In genomic region chr11:57802511-57802870, GRCm38 (mm10) we compare ENCODE assay signal across 8 mouse cellular contexts. TPM values are rescaled to one million over a fixed set of nuclear protein-coding genes. Genes with fewer than 3 reads are reported as not detected.
DNase-seq lines count a peak whose midpoint lies in the region; ATAC-seq and TF ChIP-seq lines count a peak whose summit lies in the region.

No protein-coding gene starts in this region.

- H3K27me3 ChIP-seq in CH12.LX (replicated peaks) = peaks cover 13% of the 10 kb centered on the region
- H3K27me3 ChIP-seq in hindbrain, embryonic 10.5 days (ENCODE audit: insufficient read depth, poor library complexity, severe bottlenecking) = no peaks in the 10 kb centered on the region
- H3K27me3 ChIP-seq in liver, embryonic 14.5 days (ENCODE audit: control insufficient read depth, insufficient read depth, low read length) = peaks cover 17% of the 10 kb centered on the region
- H3K27me3 ChIP-seq in stomach, postnatal 0 days (ENCODE audit: control insufficient read depth, insufficient read depth, low read length) = no peaks in the 10 kb centered on the region

- ATAC-seq in liver, embryonic 14.5 days (ENCODE audit: insufficient read depth) = no peak
- ATAC-seq in stomach, postnatal 0 days (ENCODE audit: low FRiP score, low TSS enrichment) = no peak

- H3K4me1 ChIP-seq in CH12.LX (ENCODE audit: control insufficient read depth in 1 of 2, insufficient read depth in 2 of 2) = peaks cover 7 to 24% of the 10 kb centered on the region in 2 experiments; a peak in 3 of 4 replicates
- H3K4me1 ChIP-seq in hindbrain, embryonic 10.5 days (replicated peaks) = peaks cover 45% of the 10 kb centered on the region
- peaks cover 11 to 14% of the 10 kb centered on the region in 2 experiments; a peak in 3 of 4 replicates for H3K4me1 ChIP-seq in liver, embryonic 14.5 days (replicated peaks; ENCODE audit: control insufficient read depth in 2 of 2, insufficient read depth in 2 of 2, low read length in 1 of 2)
- H3K4me1 ChIP-seq in stomach, postnatal 0 days (replicated peaks; ENCODE audit: control insufficient read depth, insufficient read depth) = 0 out of 2 replicates have a peak, but pooled peaks cover 3% of the 10 kb centered on the region

- in situ Hi-C loops in CH12.LX (cut with MboI; ENCODE audit: low pct_ligation_motif_present, low pct_unique_long_range_greater_than_20kb, low sequenced_read_pairs) = loop anchor here (5.0 to 10.0 kb wide), 2 partner anchors 135 to 282 kb away; no protein-coding TSS in a partner anchor

- dilution Hi-C loops in CH12.LX (cut with MboI; ENCODE audit: extremely low pct_ligation_motif_present, extremely low pct_unique_long_range_greater_than_20kb, low sequenced_read_pairs) = no loop called here

- TF ChIP-seq POLR2A in CH12.LX (IDR thresholded peaks at IDR 0.05; ENCODE audit: low read depth, low read length) = no peak

- H3K4me3 ChIP-seq in CH12.LX (replicated peaks in 1 of 3; ENCODE audit: low read depth in 2 of 3, low read length in 2 of 3, poor library complexity in 1 of 3) = peak overlapping the region; percentile 66 to 74 (median 69)
- H3K4me3 ChIP-seq in hindbrain, embryonic 10.5 days = peak overlapping the region; percentile 78
- peak overlapping the region; percentile 60 to 72 for H3K4me3 ChIP-seq in liver, embryonic 14.5 days (ENCODE audit: insufficient read depth in 1 of 2, low read depth in 2 of 2, low read length in 2 of 2)
- peak overlapping the region; percentile 87 for H3K4me3 ChIP-seq in stomach, postnatal 0 days (ENCODE audit: low read depth, low read length)

- H3K79me2 ChIP-seq in CH12.LX (replicated peaks; ENCODE audit: control insufficient read depth, extremely low read depth, insufficient read depth, poor library complexity, severe bottlenecking) = no peaks in the 10 kb centered on the region

- peak overlapping the region; percentile 70; the same call in 1 of the 2 replicates for H3K9ac ChIP-seq in CH12.LX (ENCODE audit: insufficient read depth, low read depth)
- peak overlapping the region; percentile 66 for H3K9ac ChIP-seq in liver, embryonic 14.5 days (replicated peaks)
- H3K9ac ChIP-seq in stomach, postnatal 0 days (ENCODE audit: low read length) = peak overlapping the region; percentile 89

- no peak overlapping the region for H3K27ac ChIP-seq in CH12.LX (ENCODE audit: insufficient read depth, low read depth)
- H3K27ac ChIP-seq in hindbrain, embryonic 10.5 days = peak overlapping the region; percentile 93
- no peak overlapping the region for H3K27ac ChIP-seq in liver, embryonic 14.5 days
- peak overlapping the region; percentile 84; the same call in 1 of the 2 replicates for H3K27ac ChIP-seq in stomach, postnatal 0 days (replicated peaks)

- TF ChIP-seq CTCF in CH12.LX (conservative IDR thresholded peaks at IDR 0.05 in 1 of 2, IDR thresholded peaks at IDR 0.05 in 1 of 2; ENCODE audit: low read depth in 2 of 2, low read length in 2 of 2) = no peak
- TF ChIP-seq CTCF in liver, embryonic 14.5 days (IDR thresholded peaks at IDR 0.05; ENCODE audit: low read depth) = no peak
- TF ChIP-seq CTCF in stomach, postnatal 0 days (IDR thresholded peaks at IDR 0.05; ENCODE audit: low read depth) = no peak

- no peak for TF ChIP-seq RAD21 in CH12.LX (IDR thresholded peaks at IDR 0.05; ENCODE audit: low read depth, low read length)

- WGBS in hindbrain, embryonic 10.5 days = under 1% methylated on average over 18 of the region's 18 CpGs
- 1% methylated on average over 18 of the region's 18 CpGs for WGBS in liver, embryonic 14.5 days (ENCODE audit: insufficient replicate concordance)
- under 1% methylated on average over 18 of the region's 18 CpGs for WGBS in stomach, postnatal 0 days

- peaks cover 7 to 20% of the 10 kb centered on the region in 2 experiments for H3K36me3 ChIP-seq in CH12.LX (replicated peaks in 1 of 2; ENCODE audit: control insufficient read depth in 1 of 2, insufficient read depth in 1 of 2, low read length in 1 of 2)
- H3K36me3 ChIP-seq in hindbrain, embryonic 10.5 days = peaks cover 17% of the 10 kb centered on the region
- no peaks in the 10 kb centered on the region for H3K36me3 ChIP-seq in liver, embryonic 14.5 days (replicated peaks; ENCODE audit: control insufficient read depth, insufficient read depth, low read depth)
- no peaks in the 10 kb centered on the region for H3K36me3 ChIP-seq in stomach, postnatal 0 days (ENCODE audit: control insufficient read depth, insufficient read depth, low read length)

- H3K9me3 ChIP-seq in CH12.LX (replicated peaks; ENCODE audit: low read length) = no peaks in the 10 kb centered on the region
- H3K9me3 ChIP-seq in hindbrain, embryonic 10.5 days = no peaks in the 10 kb centered on the region
- H3K9me3 ChIP-seq in liver, embryonic 14.5 days (ENCODE audit: control insufficient read depth, low read length) = no peaks in the 10 kb centered on the region
- H3K9me3 ChIP-seq in stomach, postnatal 0 days (ENCODE audit: control insufficient read depth, low read length) = no peaks in the 10 kb centered on the region

- peak; percentile 94 for DNase-seq in heart, adult 11 months
- DNase-seq in heart, postnatal 4 days = no peak
- no peak for DNase-seq in CH12.LX (ENCODE audit: extremely low read depth)
- peak; percentile 32 for DNase-seq in cerebellum, adult 9-10 months
- no peak for DNase-seq in hindbrain, embryonic 10.5 days (ENCODE audit: low spot score)
- no peak for DNase-seq in liver, embryonic 14.5 days (ENCODE audit: low read depth in 3 of 3, low spot score in 3 of 3)
- no peak for DNase-seq in stomach, postnatal 0 days (ENCODE audit: low spot score)
- DNase-seq in gastrocnemius, postnatal 4 days (ENCODE audit: low spot score in 2 of 2) = no peak

- peak overlapping the region; percentile 83 for H3K4me2 ChIP-seq in CH12.LX (ENCODE audit: insufficient read depth, low read depth, poor library complexity, severe bottlenecking)
- peak overlapping the region; percentile 96 for H3K4me2 ChIP-seq in liver, embryonic 14.5 days (ENCODE audit: low read depth)
- H3K4me2 ChIP-seq in stomach, postnatal 0 days (replicated peaks; ENCODE audit: low read depth) = peak overlapping the region; percentile 93

- TF ChIP-seq EP300 in CH12.LX (IDR thresholded peaks at IDR 0.05; ENCODE audit: low read length) = no peak
- TF ChIP-seq EP300 in liver, embryonic 14.5 days (IDR thresholded peaks at IDR 0.05; ENCODE audit: low read depth) = no peak
- no peak for TF ChIP-seq EP300 in stomach, postnatal 0 days (optimal IDR thresholded peaks at IDR 0.05)

TF ChIP-seq in CH12.LX, 34 proteins besides CTCF, POLR2A, EP300 and RAD21:
- TF ChIP-seq ZKSCAN1 (IDR thresholded peaks at IDR 0.05; ENCODE audit: borderline replicate concordance, low read depth, low read length) (no peak), HCFC1 (IDR thresholded peaks at IDR 0.05; ENCODE audit: low read depth, low read length) (no peak), KAT2A (IDR thresholded peaks at IDR 0.05; ENCODE audit: insufficient replicate concordance, low read length) (no peak), MAX (IDR thresholded peaks at IDR 0.05; ENCODE audit: low read length) (no peak), MAZ (IDR thresholded peaks at IDR 0.05; ENCODE audit: low read depth, low read length) (no peak), MEF2A (IDR thresholded peaks at IDR 0.05; ENCODE audit: borderline replicate concordance, low read depth, low read length) (no peak), SIN3A (IDR thresholded peaks at IDR 0.05; ENCODE audit: low read length) (no peak), POLR2AphosphoS2 (IDR thresholded peaks at IDR 0.05; ENCODE audit: low read depth, low read length) (no peak), TCF12 (IDR thresholded peaks at IDR 0.05; ENCODE audit: low read depth, low read length) (no peak), JUN (IDR thresholded peaks at IDR 0.05; ENCODE audit: insufficient read depth, low read depth, low read length) (no peak)

RNA-seq across cellular contexts. Expression of gene Sap30l, which starts 1.1 kb away (rescaled TPM):
- 10 to 100 TPM; 31.9 to 36.7 TPM for total RNA-seq in heart, postnatal 4 days (2021)
- 23.1 and 28.0 TPM in 2 replicates for total RNA-seq in CH12.LX (2012; rRNA removed)
- 16.8 and 17.1 TPM in 2 replicates for total RNA-seq in CH12.LX (2014; rRNA removed)
- polyA plus RNA-seq in CH12.LX (2012; ENCODE audit: insufficient read length, low read depth) = 20.8 and 23.0 TPM in 2 replicates
- polyA plus RNA-seq in hindbrain, embryonic 10.5 days (2016; fragmentation: Nextera tagmentation; extraction: Ambion mirVana) = 8.8 and 12.7 TPM in 2 replicates
- 3.9 and 6.6 TPM in 2 replicates for polyA plus RNA-seq in liver, embryonic 14.5 days (2012; rRNA removed)
- polyA plus RNA-seq in liver, embryonic 14.5 days (2014; fragmentation: Nextera tagmentation; extraction: Ambion mirVana) = 4.0 and 5.0 TPM in 2 replicates
- 8.7 TPM in 2 replicates for polyA plus RNA-seq in stomach, postnatal 0 days (2015; fragmentation: Nextera tagmentation; extraction: Ambion mirVana)
- 10 to 100 TPM; 33.5 to 33.9 TPM for total RNA-seq in gastrocnemius, postnatal 4 days (2021)

RNA-seq across cellular contexts. Expression of gene Hand1, which starts 30.1 kb away (rescaled TPM):
- total RNA-seq in heart, postnatal 4 days (2021) = under 1 TPM; 0.74 to 0.81 TPM
- total RNA-seq in CH12.LX (2012; rRNA removed) (not detected in 2 replicates), CH12.LX (2014; rRNA removed) (not detected in 2 replicates)
- not detected in 2 replicates for polyA plus RNA-seq in CH12.LX (2012; ENCODE audit: insufficient read length, low read depth)
- polyA plus RNA-seq in hindbrain, embryonic 10.5 days (2016; fragmentation: Nextera tagmentation; extraction: Ambion mirVana) = 0.17 and 0.50 TPM in 2 replicates
- polyA plus RNA-seq in liver, embryonic 14.5 days (2012; rRNA removed) = 0.19 and 0.32 TPM in 2 replicates
- 0.18 TPM in 1 of 2 replicates, not detected in the other for polyA plus RNA-seq in liver, embryonic 14.5 days (2014; fragmentation: Nextera tagmentation; extraction: Ambion mirVana)
- polyA plus RNA-seq in stomach, postnatal 0 days (2015; fragmentation: Nextera tagmentation; extraction: Ambion mirVana) = 0.12 and 0.16 TPM in 2 replicates
- total RNA-seq in gastrocnemius, postnatal 4 days (2021) = not detected

Comparison
In these comparisons a context has a peak if more than half of its experiments do, and no peak if none do; other contexts are left out.
1. DNase-seq: peak in heart, adult 11 months (single experiment) and cerebellum, adult 9-10 months (single experiment); none in heart, postnatal 4 days (single experiment), CH12.LX (single experiment), hindbrain, embryonic 10.5 days (single experiment), liver, embryonic 14.5 days (0 of 3), stomach, postnatal 0 days (single experiment) and gastrocnemius, postnatal 4 days (0 of 2).
2. H3K27ac ChIP-seq: peak in hindbrain, embryonic 10.5 days (single experiment) and stomach, postnatal 0 days (single experiment); none in CH12.LX (single experiment) and liver, embryonic 14.5 days (single experiment).
3. Peak in every context shown above with its lines, with median percentiles within 50 percentile points of each other: H3K4me2 ChIP-seq, H3K4me3 ChIP-seq and H3K9ac ChIP-seq.